Mouse (Mus musculus): ENCODE data around the gene Maip1. TPM values are rescaled to one million over a fixed set of nuclear protein-coding genes. Genes with fewer than 3 reads are reported as not detected.

Gene Maip1
- polyA plus RNA-seq, 1 experiment from 2014 or later = 21.2 TPM

- H3K36me3 ChIP-seq (ENCODE audit: control insufficient read depth, insufficient read depth, low read length) = no peaks in the 10 kb centered on the region
- H3K27me3 ChIP-seq (ENCODE audit: control insufficient read depth, insufficient read depth, low read length) = no peaks in the 10 kb centered on the region
- H3K4me3 ChIP-seq (ENCODE audit: low read length) = no peak overlapping the region
- H3K9me3 ChIP-seq (ENCODE audit: control insufficient read depth, low read length) = peaks cover 3% of the 10 kb centered on the region; the same call in 1 of the 2 replicates
- no peaks in the 10 kb centered on the region for H3K4me1 ChIP-seq (ENCODE audit: control insufficient read depth, insufficient read depth, low read length)
- H3K4me2 ChIP-seq (replicated peaks; ENCODE audit: low read depth, low read length) = no peak overlapping the region
- no peak overlapping the region for H3K9ac ChIP-seq (ENCODE audit: low read depth, low read length)
- WGBS = 83% methylated on average over 6 of the region's 6 CpGs
- no peak for ATAC-seq (ENCODE audit: low FRiP score, low TSS enrichment)
- H3K27ac ChIP-seq (ENCODE audit: low read depth, low read length) = no peak overlapping the region
Measured at GRCm38 (mm10) chr1:57439026-57439425, 32.9 kb downstream of the Maip1 start.

GRCm38 (mm10) chr1:57440771-57441170, 34.6 kb downstream of the Maip1 start:
- Histone ChIP-seq H3K36me3 (ENCODE audit: control insufficient read depth, insufficient read depth, low read length) (no peaks in the 10 kb centered on the region), H3K4me3 (ENCODE audit: low read length) (no peak overlapping the region), H3K27me3 (ENCODE audit: control insufficient read depth, insufficient read depth, low read length) (no peaks in the 10 kb centered on the region), H3K4me1 (ENCODE audit: control insufficient read depth, insufficient read depth, low read length) (no peaks in the 10 kb centered on the region), H3K4me2 (replicated peaks; ENCODE audit: low read depth, low read length) (no peak overlapping the region), H3K27ac (ENCODE audit: low read depth, low read length) (no peak overlapping the region), H3K9me3 (ENCODE audit: control insufficient read depth, low read length) (peaks cover 3% of the 10 kb centered on the region; the same call in 1 of the 2 replicates), H3K9ac (ENCODE audit: low read depth, low read length) (no peak overlapping the region)
- no peak for ATAC-seq (ENCODE audit: low FRiP score, low TSS enrichment)
- 62% methylated on average over 4 of the region's 4 CpGs for WGBS

- H3K9ac ChIP-seq (ENCODE audit: low read depth, low read length) = no peak overlapping the region
- H3K27ac ChIP-seq (ENCODE audit: low read depth, low read length) = no peak overlapping the region; the same call in 1 of the 2 replicates
- WGBS = 30% methylated on average over 10 of the region's 10 CpGs
- no peaks in the 10 kb centered on the region for H3K27me3 ChIP-seq (ENCODE audit: control insufficient read depth, insufficient read depth, low read length)
- peak; percentile 84 for ATAC-seq (ENCODE audit: low FRiP score, low TSS enrichment)
- H3K9me3 ChIP-seq (ENCODE audit: control insufficient read depth, low read length) = peaks cover 3% of the 10 kb centered on the region; the same call in 1 of the 2 replicates
- H3K4me1 ChIP-seq (ENCODE audit: control insufficient read depth, insufficient read depth, low read length) = no peaks in the 10 kb centered on the region
- no peaks in the 10 kb centered on the region for H3K36me3 ChIP-seq (ENCODE audit: control insufficient read depth, insufficient read depth, low read length)
- H3K4me3 ChIP-seq (ENCODE audit: low read length) = no peak overlapping the region
- no peak overlapping the region for H3K4me2 ChIP-seq (replicated peaks; ENCODE audit: low read depth, low read length)
Measured at GRCm38 (mm10) chr1:57445679-57446078, 39.6 kb downstream of the Maip1 start.

- Histone ChIP-seq H3K27ac (ENCODE audit: low read depth, low read length) (no peak overlapping the region), H3K9me3 (ENCODE audit: control insufficient read depth, low read length) (no peaks in the 10 kb centered on the region), H3K27me3 (ENCODE audit: control insufficient read depth, insufficient read depth, low read length) (no peaks in the 10 kb centered on the region), H3K4me1 (ENCODE audit: control insufficient read depth, insufficient read depth, low read length) (no peaks in the 10 kb centered on the region), H3K9ac (ENCODE audit: low read depth, low read length) (no peak overlapping the region), H3K36me3 (ENCODE audit: control insufficient read depth, insufficient read depth, low read length) (no peaks in the 10 kb centered on the region), H3K4me2 (replicated peaks; ENCODE audit: low read depth, low read length) (no peak overlapping the region), H3K4me3 (ENCODE audit: low read length) (no peak overlapping the region)
- 95% methylated on average over 1 of the region's 1 CpGs for WGBS
- no peak for ATAC-seq (ENCODE audit: low FRiP score, low TSS enrichment)
Measured at GRCm38 (mm10) chr1:57450241-57450640, 44.1 kb downstream of the Maip1 start.

GRCm38 (mm10) chr1:57460305-57460940, 54.3 kb downstream of the Maip1 start:
- Histone ChIP-seq H3K9me3 (ENCODE audit: control insufficient read depth, low read length) (no peaks in the 10 kb centered on the region), H3K27me3 (ENCODE audit: control insufficient read depth, insufficient read depth, low read length) (no peaks in the 10 kb centered on the region), H3K9ac (ENCODE audit: low read depth, low read length) (no peak overlapping the region), H3K36me3 (ENCODE audit: control insufficient read depth, insufficient read depth, low read length) (no peaks in the 10 kb centered on the region), H3K4me1 (ENCODE audit: control insufficient read depth, insufficient read depth, low read length) (no peaks in the 10 kb centered on the region), H3K4me2 (replicated peaks; ENCODE audit: low read depth, low read length) (no peak overlapping the region), H3K4me3 (ENCODE audit: low read length) (no peak overlapping the region), H3K27ac (ENCODE audit: low read depth, low read length) (no peak overlapping the region)
- ATAC-seq (ENCODE audit: low FRiP score, low TSS enrichment) = no peak
- WGBS = 84% methylated on average over 6 of the region's 6 CpGs

Other genes starting within 250 kb of the Maip1 start
- 10.9 and 12.8 TPM in 2 replicates for gene 1700066M21Rik, start 28.7 kb upstream of the Maip1 start, polyA plus RNA-seq (2014; fragmentation: Nextera tagmentation; extraction: Ambion mirVana)
- gene Tyw5, start 773 bp downstream of the Maip1 start, polyA plus RNA-seq (2014; fragmentation: Nextera tagmentation; extraction: Ambion mirVana) = 24.8 and 30.2 TPM in 2 replicates

Data from kidney, embryonic 14.5 days (tissue).